Mouse (Mus musculus): Measurements from ENCODE around the gene Map4k5. TPM values are rescaled to one million over a fixed set of nuclear protein-coding genes. Genes with fewer than 3 reads are reported as not detected.
A peak's percentile ranks its signal among the peaks of the same experiment; 100 is the strongest.

Map4k5 gene
- polyA plus RNA-seq, 1 experiment from 2014 or later = 24.6 TPM

- Histone ChIP-seq H3K36me3 (ENCODE audit: control insufficient read depth, insufficient read depth) (peaks cover 63% of the 10 kb centered on the region), H3K9ac (ENCODE audit: low read depth, low read length) (no peak overlapping the region), H3K4me2 (ENCODE audit: low read depth, low read length) (no peak overlapping the region), H3K4me3 (ENCODE audit: low read depth, low read length) (no peak overlapping the region), H3K27ac (ENCODE audit: low read length) (no peak overlapping the region), H3K4me1 (ENCODE audit: control insufficient read depth, low read depth, low read length) (no peaks in the 10 kb centered on the region; the same call in 1 of the 2 replicates), H3K9me3 (replicated peaks; ENCODE audit: control insufficient read depth, low read length) (no peaks in the 10 kb centered on the region), H3K27me3 (ENCODE audit: control insufficient read depth, insufficient read depth, low read depth, low read length) (no peaks in the 10 kb centered on the region)
- no peak for ATAC-seq (ENCODE audit: low read depth)
- 78% methylated on average over 3 of the region's 3 CpGs for WGBS (ENCODE audit: insufficient replicate concordance)
Measured at GRCm38 (mm10) chr12:69812986-69813385, 80.0 kb downstream of the Map4k5 start.

GRCm38 (mm10) chr12:69811976-69812375 is 81.0 kb downstream of the Map4k5 start:
- no peak for ATAC-seq (ENCODE audit: low read depth)
- 62% methylated on average over 1 of the region's 1 CpGs for WGBS (ENCODE audit: insufficient replicate concordance)
- Histone ChIP-seq H3K27ac (ENCODE audit: low read length) (no peak overlapping the region), H3K4me1 (ENCODE audit: control insufficient read depth, low read depth, low read length) (no peaks in the 10 kb centered on the region; the same call in 1 of the 2 replicates), H3K36me3 (ENCODE audit: control insufficient read depth, insufficient read depth) (peaks cover 63% of the 10 kb centered on the region), H3K9me3 (replicated peaks; ENCODE audit: control insufficient read depth, low read length) (no peaks in the 10 kb centered on the region), H3K4me3 (ENCODE audit: low read depth, low read length) (no peak overlapping the region), H3K9ac (ENCODE audit: low read depth, low read length) (no peak overlapping the region), H3K4me2 (ENCODE audit: low read depth, low read length) (no peak overlapping the region), H3K27me3 (ENCODE audit: control insufficient read depth, insufficient read depth, low read depth, low read length) (no peaks in the 10 kb centered on the region)

- Histone ChIP-seq H3K36me3 (ENCODE audit: control insufficient read depth, insufficient read depth) (peaks cover 52% of the 10 kb centered on the region), H3K4me1 (ENCODE audit: control insufficient read depth, low read depth, low read length) (no peaks in the 10 kb centered on the region; the same call in 1 of the 2 replicates), H3K4me3 (ENCODE audit: low read depth, low read length) (no peak overlapping the region), H3K4me2 (ENCODE audit: low read depth, low read length) (no peak overlapping the region), H3K9ac (ENCODE audit: low read depth, low read length) (no peak overlapping the region), H3K9me3 (replicated peaks; ENCODE audit: control insufficient read depth, low read length) (no peaks in the 10 kb centered on the region), H3K27ac (ENCODE audit: low read length) (no peak overlapping the region), H3K27me3 (ENCODE audit: control insufficient read depth, insufficient read depth, low read depth, low read length) (no peaks in the 10 kb centered on the region)
- no peak for ATAC-seq (ENCODE audit: low read depth)
- 86% methylated on average over 3 of the region's 3 CpGs for WGBS (ENCODE audit: insufficient replicate concordance)
Measured at GRCm38 (mm10) chr12:69809439-69809838, 83.6 kb downstream of the Map4k5 start.

- no peak for ATAC-seq (ENCODE audit: low read depth)
- H3K36me3 ChIP-seq (ENCODE audit: control insufficient read depth, insufficient read depth) = peaks cover 48% of the 10 kb centered on the region
- H3K27ac ChIP-seq (ENCODE audit: low read length) = no peak overlapping the region
- H3K4me1 ChIP-seq (ENCODE audit: control insufficient read depth, low read depth, low read length) = no peaks in the 10 kb centered on the region
- no peak overlapping the region for H3K4me3 ChIP-seq (ENCODE audit: low read depth, low read length)
- H3K4me2 ChIP-seq (ENCODE audit: low read depth, low read length) = no peak overlapping the region
- no peaks in the 10 kb centered on the region for H3K9me3 ChIP-seq (replicated peaks; ENCODE audit: control insufficient read depth, low read length)
- H3K27me3 ChIP-seq (ENCODE audit: control insufficient read depth, insufficient read depth, low read depth, low read length) = no peaks in the 10 kb centered on the region
- H3K9ac ChIP-seq (ENCODE audit: low read depth, low read length) = no peak overlapping the region
- WGBS (ENCODE audit: insufficient replicate concordance) = 79% methylated on average over 11 of the region's 11 CpGs
Measured at GRCm38 (mm10) chr12:69807399-69807985, 85.5 kb downstream of the Map4k5 start.

- WGBS (ENCODE audit: insufficient replicate concordance) = 84% methylated on average over 6 of the region's 6 CpGs
- ATAC-seq (ENCODE audit: low read depth) = no peak
- peaks cover 46% of the 10 kb centered on the region for H3K36me3 ChIP-seq (ENCODE audit: control insufficient read depth, insufficient read depth)
- no peak overlapping the region for H3K4me2 ChIP-seq (ENCODE audit: low read depth, low read length)
- no peak overlapping the region for H3K9ac ChIP-seq (ENCODE audit: low read depth, low read length)
- no peak overlapping the region for H3K27ac ChIP-seq (ENCODE audit: low read length)
- H3K4me1 ChIP-seq (ENCODE audit: control insufficient read depth, low read depth, low read length) = no peaks in the 10 kb centered on the region
- H3K9me3 ChIP-seq (replicated peaks; ENCODE audit: control insufficient read depth, low read length) = no peaks in the 10 kb centered on the region
- H3K27me3 ChIP-seq (ENCODE audit: control insufficient read depth, insufficient read depth, low read depth, low read length) = no peaks in the 10 kb centered on the region
- H3K4me3 ChIP-seq (ENCODE audit: low read depth, low read length) = no peak overlapping the region
Measured at GRCm38 (mm10) chr12:69805148-69805547, 87.9 kb downstream of the Map4k5 start.

- Histone ChIP-seq H3K9ac (ENCODE audit: low read depth, low read length) (no peak overlapping the region), H3K9me3 (replicated peaks; ENCODE audit: control insufficient read depth, low read length) (no peaks in the 10 kb centered on the region), H3K27me3 (ENCODE audit: control insufficient read depth, insufficient read depth, low read depth, low read length) (no peaks in the 10 kb centered on the region), H3K36me3 (ENCODE audit: control insufficient read depth, insufficient read depth) (peaks cover 45% of the 10 kb centered on the region), H3K4me3 (ENCODE audit: low read depth, low read length) (no peak overlapping the region), H3K4me1 (ENCODE audit: control insufficient read depth, low read depth, low read length) (no peaks in the 10 kb centered on the region), H3K27ac (ENCODE audit: low read length) (no peak overlapping the region), H3K4me2 (ENCODE audit: low read depth, low read length) (no peak overlapping the region)
- WGBS (ENCODE audit: insufficient replicate concordance) = 83% methylated on average over 10 of the region's 10 CpGs
- peak; percentile 35; the same call in 1 of the 2 replicates for ATAC-seq (ENCODE audit: low read depth)
Measured at GRCm38 (mm10) chr12:69804393-69805070, 88.5 kb downstream of the Map4k5 start.

GRCm38 (mm10) chr12:69803196-69803595 is 89.8 kb downstream of the Map4k5 start:
- no peaks in the 10 kb centered on the region for H3K4me1 ChIP-seq (ENCODE audit: control insufficient read depth, low read depth, low read length)
- no peak overlapping the region for H3K4me2 ChIP-seq (ENCODE audit: low read depth, low read length)
- WGBS (ENCODE audit: insufficient replicate concordance) = 83% methylated on average over 4 of the region's 6 CpGs
- no peak overlapping the region for H3K27ac ChIP-seq (ENCODE audit: low read length)
- no peaks in the 10 kb centered on the region for H3K27me3 ChIP-seq (ENCODE audit: control insufficient read depth, insufficient read depth, low read depth, low read length)
- H3K9ac ChIP-seq (ENCODE audit: low read depth, low read length) = no peak overlapping the region
- no peaks in the 10 kb centered on the region for H3K9me3 ChIP-seq (replicated peaks; ENCODE audit: control insufficient read depth, low read length)
- no peak overlapping the region for H3K4me3 ChIP-seq (ENCODE audit: low read depth, low read length)
- peaks cover 38% of the 10 kb centered on the region for H3K36me3 ChIP-seq (ENCODE audit: control insufficient read depth, insufficient read depth)
- ATAC-seq (ENCODE audit: low read depth) = no peak

- Histone ChIP-seq H3K4me2 (ENCODE audit: low read depth, low read length) (no peak overlapping the region), H3K27me3 (ENCODE audit: control insufficient read depth, insufficient read depth, low read depth, low read length) (no peaks in the 10 kb centered on the region), H3K9ac (ENCODE audit: low read depth, low read length) (no peak overlapping the region), H3K27ac (ENCODE audit: low read length) (no peak overlapping the region), H3K4me3 (ENCODE audit: low read depth, low read length) (no peak overlapping the region), H3K36me3 (ENCODE audit: control insufficient read depth, insufficient read depth) (peaks cover 18% of the 10 kb centered on the region), H3K4me1 (ENCODE audit: control insufficient read depth, low read depth, low read length) (no peaks in the 10 kb centered on the region), H3K9me3 (replicated peaks; ENCODE audit: control insufficient read depth, low read length) (no peaks in the 10 kb centered on the region)
- ATAC-seq (ENCODE audit: low read depth) = no peak
- WGBS (ENCODE audit: insufficient replicate concordance) = 88% methylated on average over 4 of the region's 4 CpGs
Measured at GRCm38 (mm10) chr12:69800586-69800985, 92.4 kb downstream of the Map4k5 start.

GRCm38 (mm10) chr12:69796311-69796710 is 96.7 kb downstream of the Map4k5 start:
- no peaks in the 10 kb centered on the region for H3K36me3 ChIP-seq (ENCODE audit: control insufficient read depth, insufficient read depth)
- no peak overlapping the region for H3K4me2 ChIP-seq (ENCODE audit: low read depth, low read length)
- H3K4me1 ChIP-seq (ENCODE audit: control insufficient read depth, low read depth, low read length) = peaks cover 2% of the 10 kb centered on the region
- H3K27me3 ChIP-seq (ENCODE audit: control insufficient read depth, insufficient read depth, low read depth, low read length) = peaks cover 7% of the 10 kb centered on the region; the same call in 1 of the 2 replicates
- no peak overlapping the region for H3K4me3 ChIP-seq (ENCODE audit: low read depth, low read length)
- H3K9ac ChIP-seq (ENCODE audit: low read depth, low read length) = no peak overlapping the region
- no peak for ATAC-seq (ENCODE audit: low read depth)
- 89% methylated on average over 3 of the region's 3 CpGs for WGBS (ENCODE audit: insufficient replicate concordance)
- no peak overlapping the region for H3K27ac ChIP-seq (ENCODE audit: low read length)
- H3K9me3 ChIP-seq (replicated peaks; ENCODE audit: control insufficient read depth, low read length) = no peaks in the 10 kb centered on the region

All from liver, embryonic 16.5 days (tissue).